Mouse (Mus musculus): ENCODE measurements around the gene Lrrc51.
A peak's percentile ranks its signal among the peaks of the same experiment; 100 is the strongest.

The Lrrc51 gene

GRCm38 (mm10) chr7:101884160-101884559 is 49.5 kb downstream of the Lrrc51 start:
- DNase-seq (ENCODE audit: low read depth, low spot score), result peak; percentile 30

- no peak for DNase-seq (ENCODE audit: low read depth, low spot score)
These were observed 51.1 kb downstream of the Lrrc51 start for GRCm38 (mm10) chr7:101882413-101883154.

- no peak for DNase-seq (ENCODE audit: low read depth, low spot score)
These were observed 52.8 kb downstream of the Lrrc51 start for GRCm38 (mm10) chr7:101880855-101881254.

GRCm38 (mm10) chr7:101875978-101876377 is 57.7 kb downstream of the Lrrc51 start:
- DNase-seq (ENCODE audit: low read depth, low spot score), result no peak

GRCm38 (mm10) chr7:101871296-101871695 is 62.4 kb downstream of the Lrrc51 start:
- DNase-seq (ENCODE audit: low read depth, low spot score), result no peak

- no peak for DNase-seq (ENCODE audit: low read depth, low spot score)
These were observed 63.1 kb downstream of the Lrrc51 start, which contains the start of gene Folr1 for GRCm38 (mm10) chr7:101870629-101871028. Folr1 (minus strand) TSS chr7:101870788.

GRCm38 (mm10) chr7:101869163-101869500 is 64.6 kb downstream of the Lrrc51 start:
- DNase-seq (ENCODE audit: low read depth, low spot score), result no peak

GRCm38 (mm10) chr7:101868241-101869162 is 65.2 kb downstream of the Lrrc51 start:
- DNase-seq (ENCODE audit: low read depth, low spot score), result no peak

GRCm38 (mm10) chr7:101867482-101867881 is 66.2 kb downstream of the Lrrc51 start:
- no peak for DNase-seq (ENCODE audit: low read depth, low spot score)

GRCm38 (mm10) chr7:101866491-101867265 is 67.0 kb downstream of the Lrrc51 start:
- DNase-seq (ENCODE audit: low read depth, low spot score), result no peak

- no peak for DNase-seq (ENCODE audit: low read depth, low spot score)
These were observed 70.3 kb downstream of the Lrrc51 start, which contains the start of gene Anapc15 for GRCm38 (mm10) chr7:101863415-101863814. Anapc15 (plus strand) TSS chr7:101863715.

Measured in A20 (cell line).